Mouse (Mus musculus): ENCODE measurements around the gene Prss8.

- TF ChIP-seq GATA1 (IDR thresholded peaks at IDR 0.05; ENCODE audit: borderline replicate concordance, low read length) (peak; percentile 54; the same call in 1 of the 3 replicates), FLI1 (IDR thresholded peaks at IDR 0.05; ENCODE audit: low read length) (no peak)
Measured at GRCm38 (mm10) chr7:127895442-127895841, 34.5 kb downstream of the Prss8 start, which contains the start of the genes Gm21974 and Vkorc1.

Measured in megakaryocyte, embryonic 14.5 days (primary cell).